Mouse (Mus musculus) forebrain, embryonic 10.5 days (tissue): ENCODE measurements at regions not wholly inside any gene's neighbourhood (a gene's known extent, or its start where the extent isn't known, plus 50 kb on each side); places are given as distances from the start of the nearest gene placed in this dataset.

Experiments
- DNase-seq: peaks from one replicate; pipeline ENCODE4 v3.0.0-alpha.2; 2017; ENCODE audit warnings: low spot score; ENCODE audit errors: extremely low spot score
- H3K27ac ChIP-seq: fragments of 300-500 bp; sonication (generic); 2 replicates; pipeline ENCODE4 v1.5.1; 2016; ENCODE audit warnings: mild to moderate bottlenecking
- H3K27me3 ChIP-seq: fragments of 300-500 bp; sonication (generic); 2 replicates; pipeline ENCODE4 v1.6.1; 2016; ENCODE audit warnings: mild to moderate bottlenecking; ENCODE audit not compliant: poor library complexity, severe bottlenecking
- H3K36me3 ChIP-seq: fragments of 300-500 bp; sonication (generic); replicated peaks from 2 replicates; pipeline ENCODE4 v1.6.1; 2016; ENCODE audit warnings: mild to moderate bottlenecking, moderate library complexity
- H3K4me1 ChIP-seq: fragments of 300-500 bp; sonication (generic); 2 replicates; pipeline ENCODE4 v1.6.1; 2016
- H3K4me3 ChIP-seq: fragments of 300-500 bp; sonication (generic); 2 replicates; pipeline ENCODE4 v1.5.1; 2016; ENCODE audit warnings: mild to moderate bottlenecking, moderate library complexity
- H3K9me3 ChIP-seq: fragments of 300-500 bp; sonication (generic); 2 replicates; pipeline ENCODE4 v1.6.1; 2016; ENCODE audit warnings: mild to moderate bottlenecking, moderate library complexity
- WGBS: fragments of 180-500 bp; shearing (Covaris S2); methylation state at CpG from one replicate; pipeline ENCODE4 v1.1.7; 2016; 5-methylcytosine and 5-hydroxymethylcytosine counted together

GRCm38 (mm10) chr2:157633286-157633685, 62.2 kb upstream of the Blcap start:
- Histone ChIP-seq H3K9me3 (no peaks in the 10 kb centered on the region), H3K27me3 (peaks cover 13% of the 10 kb centered on the region), H3K27ac (no peak overlapping the region), H3K36me3 (no peaks in the 10 kb centered on the region), H3K4me3 (no peak overlapping the region), H3K4me1 (0 out of 2 replicates have a peak, but pooled peaks cover 4% of the 10 kb centered on the region)
- DNase-seq = no peak
- 55% methylated on average over 7 of the region's 7 CpGs for WGBS

- Histone ChIP-seq H3K4me1 (0 out of 2 replicates have a peak, but pooled peaks cover 4% of the 10 kb centered on the region), H3K4me3 (no peak overlapping the region), H3K27me3 (peaks cover 13% of the 10 kb centered on the region), H3K27ac (no peak overlapping the region), H3K36me3 (no peaks in the 10 kb centered on the region), H3K9me3 (no peaks in the 10 kb centered on the region)
- whole genome bisulfite sequencing = 8% methylated on average over 14 of the region's 14 CpGs
- DNase-seq = peak; percentile 90
Observed at GRCm38 (mm10) chr2:157635670-157636069, 64.6 kb upstream of the Blcap start.

- H3K27me3 ChIP-seq = no peaks in the 10 kb centered on the region
- H3K36me3 ChIP-seq = no peaks in the 10 kb centered on the region
- 44% methylated on average over 4 of the region's 4 CpGs for WGBS
- DNase-seq = no peak
- H3K9me3 ChIP-seq = no peaks in the 10 kb centered on the region
- H3K4me1 ChIP-seq = no peaks in the 10 kb centered on the region
- no peak overlapping the region for H3K27ac ChIP-seq
- H3K4me3 ChIP-seq = no peak overlapping the region
Observed at GRCm38 (mm10) chr2:157640873-157641272, 69.8 kb upstream of the Blcap start.

GRCm38 (mm10) chr2:157663584-157664375, 73.4 kb upstream of the Ctnnbl1 start:
- H3K27ac ChIP-seq = no peak overlapping the region
- H3K4me3 ChIP-seq = no peak overlapping the region
- no peaks in the 10 kb centered on the region for H3K9me3 ChIP-seq
- DNase-seq = peak; percentile 78
- H3K4me1 ChIP-seq = peaks cover 14% of the 10 kb centered on the region; the same call in 1 of the 2 replicates
- 39% methylated on average over 20 of the region's 20 CpGs for WGBS
- 0 out of 2 replicates have a peak, but pooled peaks cover 4% of the 10 kb centered on the region for H3K27me3 ChIP-seq
- no peaks in the 10 kb centered on the region for H3K36me3 ChIP-seq

- no peaks in the 10 kb centered on the region for H3K9me3 ChIP-seq
- 63% methylated on average over 6 of the region's 6 CpGs for WGBS
- H3K4me3 ChIP-seq = no peak overlapping the region
- H3K4me1 ChIP-seq = peaks cover 11% of the 10 kb centered on the region; the same call in 1 of the 2 replicates
- H3K36me3 ChIP-seq = no peaks in the 10 kb centered on the region
- DNase-seq = no peak
- H3K27me3 ChIP-seq = 0 out of 2 replicates have a peak, but pooled peaks cover 4% of the 10 kb centered on the region
- no peak overlapping the region for H3K27ac ChIP-seq
Observed at GRCm38 (mm10) chr2:157664481-157664880, 72.7 kb upstream of the Ctnnbl1 start.

GRCm38 (mm10) chr2:157670191-157670590, 67.0 kb upstream of the Ctnnbl1 start:
- WGBS = 92% methylated on average over 2 of the region's 2 CpGs
- H3K27me3 ChIP-seq = no peaks in the 10 kb centered on the region
- no peak overlapping the region for H3K27ac ChIP-seq
- H3K4me3 ChIP-seq = no peak overlapping the region
- no peaks in the 10 kb centered on the region for H3K9me3 ChIP-seq
- no peaks in the 10 kb centered on the region for H3K36me3 ChIP-seq
- no peak for DNase-seq
- H3K4me1 ChIP-seq = peaks cover 5% of the 10 kb centered on the region; the same call in 1 of the 2 replicates

- WGBS = 81% methylated on average over 19 of the region's 19 CpGs
- Histone ChIP-seq H3K9me3 (no peaks in the 10 kb centered on the region), H3K27ac (no peak overlapping the region), H3K27me3 (no peaks in the 10 kb centered on the region), H3K4me1 (peaks cover 17% of the 10 kb centered on the region), H3K4me3 (no peak overlapping the region), H3K36me3 (no peaks in the 10 kb centered on the region)
- DNase-seq = no peak
Observed at GRCm38 (mm10) chr2:157674906-157675305, 62.3 kb upstream of the Ctnnbl1 start.

GRCm38 (mm10) chr2:157676396-157677176, 60.6 kb upstream of the Ctnnbl1 start:
- Histone ChIP-seq H3K27ac (no peak overlapping the region), H3K4me1 (peaks cover 17% of the 10 kb centered on the region), H3K27me3 (0 out of 2 replicates have a peak, but pooled peaks cover 4% of the 10 kb centered on the region), H3K9me3 (no peaks in the 10 kb centered on the region), H3K4me3 (no peak overlapping the region), H3K36me3 (no peaks in the 10 kb centered on the region)
- 61% methylated on average over 10 of the region's 10 CpGs for WGBS
- no peak for DNase-seq

GRCm38 (mm10) chr2:157677262-157677661, 59.9 kb upstream of the Ctnnbl1 start:
- Histone ChIP-seq H3K36me3 (no peaks in the 10 kb centered on the region), H3K9me3 (no peaks in the 10 kb centered on the region), H3K27ac (no peak overlapping the region), H3K4me3 (no peak overlapping the region), H3K27me3 (0 out of 2 replicates have a peak, but pooled peaks cover 4% of the 10 kb centered on the region), H3K4me1 (peaks cover 17% of the 10 kb centered on the region)
- 83% methylated on average over 7 of the region's 7 CpGs for WGBS
- DNase-seq = no peak

GRCm38 (mm10) chr2:157681931-157682330, 55.3 kb upstream of the Ctnnbl1 start:
- Histone ChIP-seq H3K4me3 (no peak overlapping the region), H3K9me3 (no peaks in the 10 kb centered on the region), H3K36me3 (no peaks in the 10 kb centered on the region), H3K4me1 (no peaks in the 10 kb centered on the region; the same call in 1 of the 2 replicates), H3K27ac (no peak overlapping the region), H3K27me3 (peaks cover 7% of the 10 kb centered on the region; the same call in 1 of the 2 replicates)
- DNase-seq = no peak
- 74% methylated on average over 7 of the region's 7 CpGs for WGBS
